Mouse (Mus musculus): ENCODE results near the gene Slc15a2. TPM values are rescaled to one million over a fixed set of nuclear protein-coding genes. Genes with fewer than 3 reads are reported as not detected.

Gene Slc15a2
- polyA plus RNA-seq, 1 experiment from 2014 or later = 1.8 TPM

Small RNA genes lying within 50 kb of the gene (microRNA-seq; reads per million reads assigned to microRNA genes)
- not detected for gene Gm22617

Other genes starting within 250 kb of the Slc15a2 start
- 0.12 and 0.13 TPM in 2 replicates for gene Casr, start 222.8 kb downstream of the Slc15a2 start, polyA plus RNA-seq (2015; fragmentation: Nextera tagmentation; extraction: Ambion mirVana)
- gene Cd86, start 118.9 kb downstream of the Slc15a2 start, polyA plus RNA-seq (2015; fragmentation: Nextera tagmentation; extraction: Ambion mirVana) = 1.5 and 1.7 TPM in 2 replicates
- gene Ildr1, start 91.0 kb downstream of the Slc15a2 start, polyA plus RNA-seq (2015; fragmentation: Nextera tagmentation; extraction: Ambion mirVana) = 0.50 and 1.2 TPM in 2 replicates
- 21.2 and 21.6 TPM in 2 replicates for gene Iqcb1, start 43.4 kb upstream of the Slc15a2 start, polyA plus RNA-seq (2015; fragmentation: Nextera tagmentation; extraction: Ambion mirVana)
- gene Eaf2, start 90.0 kb upstream of the Slc15a2 start, polyA plus RNA-seq (2015; fragmentation: Nextera tagmentation; extraction: Ambion mirVana) = 0.62 and 0.79 TPM in 2 replicates
- gene Golgb1, start 90.2 kb upstream of the Slc15a2 start, polyA plus RNA-seq (2015; fragmentation: Nextera tagmentation; extraction: Ambion mirVana) = 53.0 and 54.4 TPM in 2 replicates
- gene Hcls1, start 150.0 kb upstream of the Slc15a2 start, polyA plus RNA-seq (2015; fragmentation: Nextera tagmentation; extraction: Ambion mirVana) = 9.4 and 19.2 TPM in 2 replicates
- gene Fbxo40, start 205.5 kb upstream of the Slc15a2 start, polyA plus RNA-seq (2015; fragmentation: Nextera tagmentation; extraction: Ambion mirVana) = 14.9 and 15.5 TPM in 2 replicates
- gene Polq, start 226.8 kb upstream of the Slc15a2 start, polyA plus RNA-seq (2015; fragmentation: Nextera tagmentation; extraction: Ambion mirVana) = 4.2 and 6.3 TPM in 2 replicates